Mouse (Mus musculus) skeletal muscle tissue, adult 2 months (tissue): ENCODE measurements around the gene Ttc33.
A peak's percentile ranks its signal among the peaks of the same experiment; 100 is the strongest.
"Not testable (repeated sequence)": the region's sequence is repeated elsewhere in the genome, so short reads cannot be mapped to it uniquely, and the experiment has no call there.

Source experiments
- DNase-seq: peaks from one replicate; pipeline ENCODE4 v3.0.0-alpha.2; 2012; ENCODE audit warnings: low read depth, low spot score

Ttc33 gene

DNA sequence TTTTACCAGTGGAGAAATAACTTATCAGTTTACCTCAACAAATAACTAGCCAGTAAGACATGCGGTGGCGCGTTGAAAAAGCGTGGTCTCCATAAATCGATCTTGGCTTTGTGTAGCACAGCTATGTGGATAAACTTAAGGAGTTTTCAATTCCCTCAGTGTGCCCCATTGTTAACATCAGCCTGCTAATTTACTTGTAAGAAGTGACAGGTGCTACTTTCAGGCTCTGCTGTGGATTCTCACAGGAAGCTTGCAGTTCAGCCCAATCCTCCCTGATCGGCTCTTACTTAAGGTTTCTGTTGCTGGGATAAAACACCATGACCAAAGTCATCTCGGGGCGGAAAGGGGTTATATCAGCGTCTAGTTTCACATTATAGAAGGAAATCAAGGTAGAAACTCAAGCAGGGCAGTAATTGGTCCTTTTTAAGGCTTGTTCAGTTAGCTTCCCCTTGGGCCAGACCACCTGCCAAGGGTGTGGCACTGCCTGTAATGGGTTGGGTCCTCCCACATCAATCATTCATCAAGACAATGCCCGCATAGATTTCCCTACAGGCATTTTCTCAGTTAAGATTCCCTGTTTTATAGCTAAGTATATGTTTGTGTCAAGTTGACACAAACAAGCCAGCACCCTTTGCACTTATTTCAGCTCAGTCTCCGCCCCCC lies 526 bp upstream of the Ttc33 start:
- no peak for DNase-seq

DNA sequence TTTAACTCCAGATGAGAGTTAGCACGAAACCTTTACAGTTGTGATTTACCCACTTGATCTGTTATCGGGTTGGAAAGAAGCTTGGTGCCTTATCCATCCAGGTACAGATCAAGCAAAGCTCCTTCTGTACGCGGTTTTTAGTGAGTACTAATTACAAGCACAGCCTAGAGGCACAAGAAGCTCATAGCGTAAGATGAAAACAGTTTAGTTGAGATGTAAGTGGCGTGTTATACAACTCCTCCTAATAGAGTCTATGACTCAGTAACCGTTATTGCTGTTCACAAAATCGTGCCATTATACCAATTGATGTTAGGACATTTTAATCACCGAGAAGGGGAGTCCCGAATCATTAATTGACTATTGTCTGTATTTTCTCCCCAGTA lies 959 bp downstream of the Ttc33 start:
- no peak for DNase-seq

DNA sequence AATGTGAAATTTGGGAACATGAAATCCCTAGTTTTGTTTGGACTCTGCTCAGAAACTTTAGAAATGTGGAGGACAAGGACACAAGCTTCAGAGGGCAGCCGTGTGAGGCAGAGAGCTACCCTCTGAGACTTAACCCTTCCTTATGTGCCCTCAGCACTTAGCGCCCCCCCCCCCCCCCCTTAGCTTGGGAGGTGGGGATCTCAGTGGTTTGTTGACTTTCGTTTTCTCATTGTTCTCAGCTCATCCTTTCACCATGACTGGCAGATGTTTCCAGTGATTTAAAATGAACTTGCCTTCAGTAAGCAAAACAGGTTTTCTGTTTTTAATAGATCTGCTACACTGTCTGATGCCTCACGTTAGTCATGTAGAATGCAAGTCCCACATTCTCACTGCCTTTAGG lies 1.8 kb downstream of the Ttc33 start:
- DNase-seq, result no peak

- no peak for DNase-seq
Measured at GRCm38 (mm10) chr15:5188029-5188428, 2.7 kb downstream of the Ttc33 start.

DNA sequence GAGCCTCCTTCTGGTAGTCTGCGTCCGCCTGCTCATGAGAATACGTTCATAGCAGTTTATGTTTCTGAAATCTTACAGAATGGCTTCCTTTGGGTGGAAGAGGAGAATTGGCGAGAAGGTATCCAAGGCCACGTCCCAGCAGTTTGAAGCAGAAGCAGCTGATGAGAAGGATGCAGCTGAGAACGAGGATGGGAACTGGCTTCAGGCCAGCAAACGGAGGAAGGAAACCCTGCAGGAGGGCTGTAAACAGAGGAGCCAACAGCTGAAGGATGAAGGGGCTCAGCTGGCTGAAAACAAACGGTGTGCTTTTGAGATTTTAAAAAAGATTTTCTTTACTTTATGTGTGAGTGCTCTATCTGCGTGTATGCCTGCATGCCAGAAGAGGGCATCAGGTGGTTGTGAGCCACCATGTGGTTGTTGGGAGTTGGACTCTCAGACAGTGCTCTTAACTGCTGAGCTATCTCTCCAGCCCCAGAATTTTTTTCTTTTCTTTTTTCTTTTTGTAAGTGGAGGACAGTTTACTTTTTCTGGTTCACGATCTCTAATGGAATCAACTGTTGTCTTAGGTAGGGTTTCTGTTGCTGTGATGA lies 4.3 kb downstream of the Ttc33 start:
- DNase-seq, result no peak

GRCm38 (mm10) chr15:5193833-5194232 lies 8.5 kb downstream of the Ttc33 start:
- DNase-seq, result no peak

DNA sequence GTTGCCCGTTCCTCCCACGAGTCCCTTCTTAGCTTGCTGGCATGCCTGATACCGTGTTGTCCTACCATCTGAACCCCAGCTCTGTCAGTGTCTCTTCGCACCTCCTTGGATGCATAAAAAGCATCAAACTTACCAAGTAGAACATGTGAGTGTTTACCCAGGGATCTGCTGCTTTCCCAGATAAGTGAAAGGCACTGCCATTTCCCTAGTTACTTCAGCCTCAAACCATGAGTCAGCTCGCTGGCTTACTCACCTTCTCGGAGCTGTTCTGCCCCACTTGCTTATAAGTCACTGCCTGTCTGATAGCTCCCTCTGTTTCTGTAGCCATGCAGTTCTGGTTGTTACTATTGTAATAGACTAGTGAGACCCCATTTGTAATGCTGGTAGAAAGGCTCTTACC lies 9.1 kb downstream of the Ttc33 start:
- no peak for DNase-seq

GRCm38 (mm10) chr15:5194931-5195330 lies 9.6 kb downstream of the Ttc33 start:
- no peak for DNase-seq

GRCm38 (mm10) chr15:5195987-5196514 lies 10.7 kb downstream of the Ttc33 start:
- DNase-seq, result no peak

- DNase-seq, result no peak
Measured at GRCm38 (mm10) chr15:5196691-5197090, 11.4 kb downstream of the Ttc33 start.

DNA sequence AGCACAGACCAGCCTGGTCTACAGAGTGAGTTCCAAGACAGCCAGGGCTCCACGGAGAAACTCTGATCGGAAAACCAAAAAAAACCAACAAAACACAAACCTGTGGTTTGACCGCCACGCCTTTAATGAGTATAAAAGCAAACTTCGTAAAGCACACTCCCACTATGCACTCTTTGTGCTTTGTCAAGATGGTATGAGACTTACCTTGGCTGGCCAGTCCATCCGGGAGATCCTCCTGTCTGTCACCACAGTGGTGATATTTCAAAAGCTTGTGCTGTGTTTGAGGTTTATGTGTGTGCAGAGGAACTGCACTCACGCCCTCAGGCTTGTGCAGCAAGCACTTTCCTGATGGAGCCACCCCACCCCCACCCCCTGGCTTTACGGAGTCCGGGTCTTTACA lies 19.9 kb downstream of the Ttc33 start:
- DNase-seq, result no peak

- DNase-seq, result no peak
Measured at GRCm38 (mm10) chr15:5209116-5209515, 23.8 kb downstream of the Ttc33 start.

- DNase-seq, result no peak
Measured at GRCm38 (mm10) chr15:5220491-5220890, 35.2 kb downstream of the Ttc33 start.

DNA sequence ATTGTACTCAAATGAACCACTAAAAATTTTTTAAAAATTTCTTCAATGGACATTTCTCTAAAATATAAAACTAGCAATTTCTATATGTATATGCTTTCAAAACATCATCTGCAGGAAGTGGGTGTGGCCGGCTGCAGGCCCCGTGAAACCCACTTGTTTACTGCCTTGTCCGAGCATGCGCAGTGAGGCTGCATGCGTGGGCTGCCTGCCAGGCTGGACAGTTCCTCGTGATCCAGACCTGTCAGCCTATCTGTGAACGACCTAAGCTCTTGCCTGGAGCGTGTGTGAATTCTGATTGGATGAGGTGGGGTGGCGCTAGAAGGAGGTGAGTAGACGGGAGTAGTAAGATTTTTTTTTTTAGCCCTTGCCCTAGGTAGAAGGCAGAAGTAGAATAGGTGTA lies 45.4 kb downstream of the Ttc33 start:
- not testable (repeated sequence) for DNase-seq

GRCm38 (mm10) chr15:5234659-5235058 lies 49.3 kb downstream of the Ttc33 start:
- DNase-seq, result no peak

GRCm38 (mm10) chr15:5235527-5235926 lies 50.2 kb downstream of the Ttc33 start:
- DNase-seq, result no peak

- DNase-seq, result peak; percentile 47
Measured at GRCm38 (mm10) chr15:5236538-5236937, 51.2 kb downstream of the Ttc33 start.

DNA sequence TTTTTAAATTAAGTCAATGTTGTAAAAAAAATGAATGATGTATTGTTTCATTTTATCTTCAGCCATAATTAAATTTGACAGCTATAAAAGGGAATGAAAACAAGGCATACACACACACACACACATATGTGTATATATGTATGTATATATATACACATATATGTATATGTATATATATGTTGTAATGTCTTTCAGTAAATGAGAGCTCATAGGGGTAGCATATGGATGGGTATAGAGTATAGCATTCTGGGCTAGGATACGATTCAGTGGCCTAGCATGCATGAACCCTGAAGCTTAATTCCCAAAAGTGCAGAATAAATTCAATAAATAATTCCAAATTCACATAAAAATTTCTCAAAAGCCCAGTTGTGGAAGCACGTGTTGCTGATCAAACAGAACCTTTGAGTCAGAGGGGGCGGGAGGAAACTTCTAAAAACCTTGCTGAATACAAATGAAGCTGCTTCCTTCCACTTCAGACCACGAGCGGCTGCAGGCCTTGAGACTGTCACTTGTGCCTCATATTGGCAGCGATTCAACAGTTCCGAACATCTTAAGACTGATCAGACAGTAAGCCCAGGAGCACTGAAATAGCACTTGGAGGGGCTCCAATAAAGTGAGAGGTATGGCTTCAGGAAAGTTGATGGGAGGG lies 51.8 kb downstream of the Ttc33 start:
- peak; percentile 42 for DNase-seq

GRCm38 (mm10) chr15:5238073-5238472 lies 52.7 kb downstream of the Ttc33 start:
- DNase-seq, result no peak

DNA sequence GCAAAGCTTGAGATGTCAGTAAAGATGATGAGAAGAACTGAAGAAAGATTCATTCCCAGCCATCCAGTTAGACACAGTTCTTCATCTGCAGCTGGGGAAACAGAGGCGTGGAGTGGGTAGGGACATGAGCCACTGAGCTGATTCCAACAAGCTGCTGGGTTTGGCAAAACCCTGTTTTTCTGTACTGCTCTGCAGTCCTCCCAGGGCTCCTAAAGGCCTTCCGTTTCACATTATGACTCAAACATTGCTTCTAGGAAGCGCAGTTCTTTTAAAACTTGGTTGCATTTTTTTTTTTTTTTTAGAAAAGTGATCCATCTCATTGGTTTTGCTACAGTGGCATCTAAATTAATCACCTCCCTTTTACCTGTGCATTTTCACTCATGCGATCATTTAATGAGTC lies 53.2 kb downstream of the Ttc33 start:
- no peak for DNase-seq

- no peak for DNase-seq
Measured at GRCm38 (mm10) chr15:5239361-5239760, 54.0 kb downstream of the Ttc33 start.

DNA sequence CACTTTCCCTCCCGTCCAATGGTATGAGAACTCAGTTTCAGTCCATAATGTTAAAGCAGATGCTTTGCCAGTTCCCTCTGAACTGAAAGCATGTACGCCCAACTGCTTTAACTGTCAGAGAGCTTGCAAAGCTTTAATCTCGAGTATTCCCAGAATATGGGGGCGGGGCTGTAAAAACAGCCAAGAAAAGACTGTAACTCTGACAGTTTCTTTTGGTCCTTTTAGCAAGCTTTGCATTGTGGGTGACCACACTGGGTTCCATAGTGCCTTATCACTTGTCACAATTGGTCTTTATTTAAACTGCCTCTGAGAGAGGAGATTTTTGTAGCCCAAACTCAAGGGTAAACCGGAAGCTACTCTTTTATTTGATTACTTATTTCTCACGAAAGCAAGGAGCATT lies 54.6 kb downstream of the Ttc33 start:
- DNase-seq, result no peak

GRCm38 (mm10) chr15:5240360-5240759 lies 55.0 kb downstream of the Ttc33 start:
- DNase-seq, result no peak
